24 mouse cellular contexts compared by ENCODE assay signal in the genomic region with DNA sequence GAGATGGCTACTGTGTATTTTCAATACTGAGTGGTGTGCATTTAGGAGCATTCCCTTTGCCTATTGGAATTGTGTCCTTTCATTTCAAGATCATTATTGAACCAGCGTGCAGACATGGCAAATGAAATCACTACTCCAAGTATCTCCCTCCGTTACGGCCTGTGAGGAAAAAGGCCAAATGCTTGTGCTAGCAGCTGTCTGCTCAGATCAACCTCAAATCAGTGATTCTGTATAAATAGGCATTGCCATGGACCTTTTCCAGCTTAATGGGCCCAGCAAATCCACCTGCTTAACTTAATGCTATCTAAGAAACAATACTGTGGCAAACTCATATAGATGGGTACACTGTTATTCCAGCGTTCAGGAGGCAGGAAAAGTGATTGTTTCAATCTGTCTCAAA.
DNase-seq lines count a peak whose midpoint lies in the region; ATAC-seq lines count a peak whose summit lies in the region.
"Had no signal": no experiment of that assay in that cellular context is flagged by ENCODE, and none has a peak within 500 bp of the region (broad histone marks: within the 10 kb centered on the region; RNA-seq: fewer than 3 reads in every experiment).

No protein-coding gene starts in this region.

- no peaks in the 10 kb centered on the region for H3K36me3 ChIP-seq in embryonic facial prominence, embryonic 14.5 days (ENCODE audit: control insufficient read depth, insufficient read depth, low read length)
- H3K36me3 ChIP-seq in embryonic facial prominence, embryonic 10.5 days (replicated peaks) = no peaks in the 10 kb centered on the region
- H3K36me3 ChIP-seq in midbrain, embryonic 14.5 days (ENCODE audit: control insufficient read depth, insufficient read depth, low read length) = no peaks in the 10 kb centered on the region
- H3K36me3 ChIP-seq in midbrain, embryonic 16.5 days (ENCODE audit: control insufficient read depth, insufficient read depth, low read length) = no peaks in the 10 kb centered on the region
- H3K36me3 ChIP-seq: embryonic facial prominence, embryonic 12.5 days; limb, embryonic 15.5 days; liver, embryonic 15.5 days; midbrain, embryonic 15.5 days; stomach, embryonic 15.5 days had no signal

- no peaks in the 10 kb centered on the region for H3K27me3 ChIP-seq in embryonic facial prominence, embryonic 14.5 days (replicated peaks; ENCODE audit: control insufficient read depth, insufficient read depth, low read length)
- no peaks in the 10 kb centered on the region for H3K27me3 ChIP-seq in embryonic facial prominence, embryonic 10.5 days (replicated peaks; ENCODE audit: low read depth, poor library complexity, severe bottlenecking)
- no peaks in the 10 kb centered on the region for H3K27me3 ChIP-seq in midbrain, embryonic 14.5 days (ENCODE audit: control insufficient read depth, insufficient read depth, low read length)
- H3K27me3 ChIP-seq in midbrain, embryonic 16.5 days (ENCODE audit: control insufficient read depth, insufficient read depth, low read depth, low read length) = no peaks in the 10 kb centered on the region
- H3K27me3 ChIP-seq: embryonic facial prominence, embryonic 12.5 days; limb, embryonic 15.5 days; liver, embryonic 15.5 days; midbrain, embryonic 15.5 days; stomach, embryonic 15.5 days had no signal

- H3K4me3 ChIP-seq in embryonic facial prominence, embryonic 14.5 days (ENCODE audit: low read depth, low read length) = no peak overlapping the region
- H3K4me3 ChIP-seq in embryonic facial prominence, embryonic 10.5 days = no peak overlapping the region
- H3K4me3 ChIP-seq in midbrain, embryonic 14.5 days (replicated peaks; ENCODE audit: low read depth, low read length) = no peak overlapping the region
- no peak overlapping the region for H3K4me3 ChIP-seq in midbrain, embryonic 16.5 days (ENCODE audit: low read depth, low read length)
- H3K4me3 ChIP-seq: embryonic facial prominence, embryonic 12.5 days; limb, embryonic 15.5 days; liver, embryonic 15.5 days; midbrain, embryonic 15.5 days; stomach, embryonic 15.5 days had no signal

- 82% methylated on average over 4 of the region's 4 CpGs for WGBS in embryonic facial prominence, embryonic 14.5 days
- WGBS in embryonic facial prominence, embryonic 10.5 days = 86% methylated on average over 4 of the region's 4 CpGs
- WGBS in midbrain, embryonic 14.5 days = 80% methylated on average over 4 of the region's 4 CpGs
- WGBS in midbrain, embryonic 16.5 days = 74% methylated on average over 4 of the region's 4 CpGs

- no peak overlapping the region for H3K27ac ChIP-seq in embryonic facial prominence, embryonic 14.5 days (replicated peaks; ENCODE audit: low read depth, low read length)
- no peak overlapping the region for H3K27ac ChIP-seq in embryonic facial prominence, embryonic 10.5 days (replicated peaks)
- no peak overlapping the region for H3K27ac ChIP-seq in midbrain, embryonic 14.5 days (replicated peaks; ENCODE audit: low read depth, low read length)
- H3K27ac ChIP-seq in midbrain, embryonic 16.5 days (ENCODE audit: low read length) = no peak overlapping the region
- H3K27ac ChIP-seq: embryonic facial prominence, embryonic 12.5 days; kidney, postnatal 0 days; limb, embryonic 15.5 days; liver, embryonic 15.5 days; macrophage; midbrain, embryonic 15.5 days; stomach, embryonic 15.5 days had no signal

- no peak overlapping the region for H3K9ac ChIP-seq in embryonic facial prominence, embryonic 14.5 days (ENCODE audit: low read depth, low read length)
- no peak overlapping the region for H3K9ac ChIP-seq in midbrain, embryonic 14.5 days (replicated peaks; ENCODE audit: low read length)
- H3K9ac ChIP-seq in midbrain, embryonic 16.5 days (ENCODE audit: low read depth, low read length) = no peak overlapping the region
- H3K9ac ChIP-seq: embryonic facial prominence, embryonic 12.5 days; limb, embryonic 15.5 days; liver, embryonic 15.5 days; midbrain, embryonic 15.5 days; stomach, embryonic 15.5 days had no signal

- H3K4me2 ChIP-seq in embryonic facial prominence, embryonic 14.5 days (ENCODE audit: low read depth, low read length) = no peak overlapping the region
- H3K4me2 ChIP-seq in midbrain, embryonic 14.5 days (ENCODE audit: low read length) = no peak overlapping the region
- H3K4me2 ChIP-seq in midbrain, embryonic 16.5 days (ENCODE audit: low read length) = no peak overlapping the region
- H3K4me2 ChIP-seq: embryonic facial prominence, embryonic 12.5 days; heart, embryonic 11.5 days; limb, embryonic 15.5 days; liver, embryonic 15.5 days; midbrain, embryonic 15.5 days; stomach, embryonic 15.5 days had no signal

- no peaks in the 10 kb centered on the region for H3K9me3 ChIP-seq in embryonic facial prominence, embryonic 14.5 days (ENCODE audit: control insufficient read depth, low read length)
- no peaks in the 10 kb centered on the region for H3K9me3 ChIP-seq in embryonic facial prominence, embryonic 10.5 days
- H3K9me3 ChIP-seq in midbrain, embryonic 14.5 days (ENCODE audit: control insufficient read depth, low read length) = no peaks in the 10 kb centered on the region
- no peaks in the 10 kb centered on the region for H3K9me3 ChIP-seq in midbrain, embryonic 16.5 days (replicated peaks; ENCODE audit: control insufficient read depth, low read length, poor library complexity, severe bottlenecking)
- H3K9me3 ChIP-seq: embryonic facial prominence, embryonic 12.5 days; limb, embryonic 15.5 days; liver, embryonic 15.5 days; midbrain, embryonic 15.5 days; stomach, embryonic 15.5 days had no signal

- peak; percentile 38 for DNase-seq in embryonic facial prominence, embryonic 14.5 days (ENCODE audit: low spot score)
- DNase-seq in embryonic facial prominence, embryonic 10.5 days (ENCODE audit: low spot score) = no peak
- peak; percentile 9 for DNase-seq in midbrain, embryonic 14.5 days
- peak; percentile 24 for DNase-seq in cerebellum, adult 9-10 months
- DNase-seq in retina, embryonic 14.5 days (ENCODE audit: low spot score) = peak; percentile 87
- DNase-seq in right cerebral cortex, postnatal 36 days (ENCODE audit: low spot score in 2 of 2) = no peak
- DNase-seq: adrenal gland, postnatal 10 days; heart, postnatal 10 days; kidney, adult 11 months; layer of hippocampus, postnatal 36 days; thymus, postnatal 14 days had no signal

- ATAC-seq in embryonic facial prominence, embryonic 14.5 days (ENCODE audit: low read depth) = no peak
- no peak for ATAC-seq in midbrain, embryonic 14.5 days (ENCODE audit: low FRiP score, low TSS enrichment)
- ATAC-seq in midbrain, embryonic 16.5 days = no peak
- no peak for ATAC-seq in erythroblast, adult 5-6 weeks (replicated peaks; ENCODE audit: low FRiP score, poor library complexity, severe bottlenecking)
- ATAC-seq: activated CD4-positive, CD25-positive, alpha-beta regulatory T cell, adult 4 months; CD4-positive, CD25-positive, alpha-beta regulatory T cell, adult 4 months; forebrain, embryonic 16.5 days; midbrain, embryonic 15.5 days had no signal

- no peaks in the 10 kb centered on the region for H3K4me1 ChIP-seq in embryonic facial prominence, embryonic 14.5 days (ENCODE audit: control insufficient read depth, insufficient read depth, low read length)
- no peaks in the 10 kb centered on the region for H3K4me1 ChIP-seq in embryonic facial prominence, embryonic 10.5 days
- no peaks in the 10 kb centered on the region for H3K4me1 ChIP-seq in midbrain, embryonic 14.5 days (ENCODE audit: control insufficient read depth, insufficient read depth, low read length)
- H3K4me1 ChIP-seq in midbrain, embryonic 16.5 days (ENCODE audit: control insufficient read depth, insufficient read depth, low read length) = no peaks in the 10 kb centered on the region
- H3K4me1 ChIP-seq: embryonic facial prominence, embryonic 12.5 days; limb, embryonic 15.5 days; liver, embryonic 15.5 days; midbrain, embryonic 15.5 days; stomach, embryonic 15.5 days had no signal

Comparison
In these comparisons a context has a peak if more than half of its experiments do, and no peak if none do; other contexts are left out.
1. DNase-seq: peak in embryonic facial prominence, embryonic 14.5 days (single experiment), midbrain, embryonic 14.5 days (single experiment), cerebellum, adult 9-10 months (single experiment) and retina, embryonic 14.5 days (single experiment); none in embryonic facial prominence, embryonic 10.5 days (single experiment) and right cerebral cortex, postnatal 36 days (0 of 2).